Mouse (Mus musculus): ENCODE data around the gene Slc1a3. TPM values are rescaled to one million over a fixed set of nuclear protein-coding genes. Genes with fewer than 3 reads are reported as not detected.
"Not testable (repeated sequence)": the region's sequence is repeated elsewhere in the genome, so short reads cannot be mapped to it uniquely, and the experiment has no call there.

Slc1a3 gene
- polyA plus RNA-seq, 1 experiment from 2014 or later = 48.7 TPM

DNA sequence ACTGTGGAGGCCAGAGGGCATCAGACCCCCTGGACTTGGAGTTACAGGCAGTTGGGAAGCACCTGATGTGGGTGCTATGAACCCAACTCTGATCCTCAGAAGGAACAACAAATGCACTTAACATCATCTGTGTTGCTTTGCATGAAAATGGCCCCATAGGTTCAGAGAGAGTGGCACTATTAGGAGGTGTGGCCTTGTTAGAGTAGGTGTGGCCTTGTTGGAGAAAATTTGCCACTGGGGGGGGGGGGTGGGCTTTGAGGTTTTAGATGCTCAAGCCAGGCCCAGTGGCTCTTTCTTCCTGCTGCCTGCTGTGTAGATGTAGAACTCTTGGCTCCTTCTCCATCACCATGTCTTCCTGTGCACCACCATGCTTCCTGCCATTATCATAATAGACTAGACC lies 5.1 kb upstream of the Slc1a3 start:
- Histone ChIP-seq H3K27me3 (ENCODE audit: control insufficient read depth, insufficient read depth, low read length) (no peaks in the 10 kb centered on the region; the same call in 1 of the 2 replicates), H3K4me2 (ENCODE audit: low read depth, low read length, severe bottlenecking) (no peak overlapping the region), H3K4me3 (ENCODE audit: low read depth, low read length) (no peak overlapping the region), H3K27ac (ENCODE audit: low read depth, low read length) (no peak overlapping the region), H3K4me1 (replicated peaks; ENCODE audit: control insufficient read depth, insufficient read depth, low read length) (peaks cover 2% of the 10 kb centered on the region; the same call in 1 of the 2 replicates), H3K9ac (ENCODE audit: low read length) (no peak overlapping the region), H3K36me3 (ENCODE audit: control insufficient read depth, insufficient read depth, low read length) (no peaks in the 10 kb centered on the region), H3K9me3 (ENCODE audit: control insufficient read depth, low read length) (no peaks in the 10 kb centered on the region)
- DNase-seq (ENCODE audit: low spot score) (no peak), ATAC-seq (replicated peaks; ENCODE audit: low FRiP score) (no peak)

DNA sequence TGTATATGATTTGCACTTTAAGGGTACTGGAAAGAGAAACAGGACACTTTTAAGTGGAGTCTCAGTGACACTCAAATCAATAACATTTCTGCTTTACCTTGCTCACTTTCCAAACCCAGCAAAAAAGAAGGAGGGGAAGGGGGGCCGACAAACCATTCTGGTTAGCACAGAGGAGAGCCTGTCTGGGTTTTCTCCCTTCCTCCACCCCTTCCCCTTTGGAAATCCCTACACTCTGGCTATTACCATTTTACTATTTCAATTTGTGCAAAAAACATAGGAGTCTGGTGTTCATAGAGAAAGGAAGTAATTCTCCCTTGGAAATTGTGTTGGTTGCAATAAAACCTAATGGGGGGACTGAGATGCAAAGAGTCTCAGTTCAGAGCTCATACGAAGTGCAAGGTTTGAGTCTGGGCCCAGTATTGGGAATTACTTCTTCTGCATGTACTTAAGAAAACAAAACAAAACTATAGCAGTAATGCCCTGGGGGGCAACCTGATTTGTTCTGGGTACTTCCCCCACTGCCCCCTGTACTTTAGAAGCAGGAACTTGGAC lies 1.9 kb upstream of the Slc1a3 start:
- WGBS = 80% methylated on average over 2 of the region's 2 CpGs
- H3K4me1 ChIP-seq (replicated peaks; ENCODE audit: control insufficient read depth, insufficient read depth, low read length) = peaks cover 2% of the 10 kb centered on the region; the same call in 1 of the 2 replicates

GRCm38 (mm10) chr15:8711630-8712310 lies 1.2 kb upstream of the Slc1a3 start:
- no peaks in the 10 kb centered on the region for H3K9me3 ChIP-seq (ENCODE audit: control insufficient read depth, low read length)
- ATAC-seq (replicated peaks; ENCODE audit: low FRiP score) (no peak), DNase-seq (ENCODE audit: low spot score) (no peak)
- peaks cover 2% of the 10 kb centered on the region; the same call in 1 of the 2 replicates for H3K4me1 ChIP-seq (replicated peaks; ENCODE audit: control insufficient read depth, insufficient read depth, low read length)
- H3K4me2 ChIP-seq (ENCODE audit: low read depth, low read length, severe bottlenecking) = no peak overlapping the region
- no peak overlapping the region for H3K9ac ChIP-seq (ENCODE audit: low read length)
- H3K27me3 ChIP-seq (ENCODE audit: control insufficient read depth, insufficient read depth, low read length) = no peaks in the 10 kb centered on the region; the same call in 1 of the 2 replicates
- H3K27ac ChIP-seq (ENCODE audit: low read depth, low read length) = no peak overlapping the region
- 58% methylated on average over 9 of the region's 9 CpGs for WGBS
- H3K4me3 ChIP-seq (ENCODE audit: low read depth, low read length) = no peak overlapping the region
- H3K36me3 ChIP-seq (ENCODE audit: control insufficient read depth, insufficient read depth, low read length) = no peaks in the 10 kb centered on the region

More for the DNA sequence above, 1.9 kb upstream of the Slc1a3 start:
- H3K4me2 ChIP-seq (ENCODE audit: low read depth, low read length, severe bottlenecking) = no peak overlapping the region
- no peak for DNase-seq (ENCODE audit: low spot score)
- no peaks in the 10 kb centered on the region for H3K9me3 ChIP-seq (ENCODE audit: control insufficient read depth, low read length)
- H3K36me3 ChIP-seq (ENCODE audit: control insufficient read depth, insufficient read depth, low read length) = no peaks in the 10 kb centered on the region
- no peak overlapping the region for H3K27ac ChIP-seq (ENCODE audit: low read depth, low read length)
- no peak overlapping the region for H3K9ac ChIP-seq (ENCODE audit: low read length)
- H3K27me3 ChIP-seq (ENCODE audit: control insufficient read depth, insufficient read depth, low read length) = no peaks in the 10 kb centered on the region; the same call in 1 of the 2 replicates
- H3K4me3 ChIP-seq (ENCODE audit: low read depth, low read length) = no peak overlapping the region
- ATAC-seq (replicated peaks; ENCODE audit: low FRiP score) = no peak

DNA sequence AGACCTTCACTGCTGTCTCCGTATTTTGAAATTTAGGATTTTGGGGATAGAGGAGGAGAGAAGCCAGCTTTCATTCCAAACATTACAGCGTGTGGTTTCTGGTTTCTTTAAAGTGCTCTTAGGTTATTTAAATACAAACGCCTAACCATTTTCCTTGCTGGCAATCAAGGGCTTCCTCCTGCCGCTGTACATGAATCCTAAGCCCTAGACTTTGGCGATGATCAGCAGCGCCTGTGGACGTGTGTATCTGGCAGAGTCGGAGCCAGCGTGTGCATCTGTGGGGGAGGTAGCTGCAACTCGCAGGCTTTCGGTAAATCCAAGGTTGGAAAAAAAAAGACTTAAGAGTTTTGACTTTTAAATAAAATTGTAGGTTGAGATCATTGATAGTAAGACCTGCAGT lies 986 bp downstream of the Slc1a3 start:
- ATAC-seq (replicated peaks; ENCODE audit: low FRiP score) (peak; percentile 57; the same call in 1 of the 2 replicates), DNase-seq (ENCODE audit: low spot score) (no peak)
- H3K4me1 ChIP-seq (replicated peaks; ENCODE audit: control insufficient read depth, insufficient read depth, low read length) = peaks cover 2% of the 10 kb centered on the region; the same call in 1 of the 2 replicates
- no peak overlapping the region for H3K27ac ChIP-seq (ENCODE audit: low read depth, low read length)
- H3K9ac ChIP-seq (ENCODE audit: low read length) = peak overlapping the region; percentile 48
- H3K4me3 ChIP-seq (ENCODE audit: low read depth, low read length) = peak overlapping the region; percentile 62
- no peaks in the 10 kb centered on the region; the same call in 1 of the 2 replicates for H3K27me3 ChIP-seq (ENCODE audit: control insufficient read depth, insufficient read depth, low read length)
- no peaks in the 10 kb centered on the region; the same call in 1 of the 2 replicates for H3K36me3 ChIP-seq (ENCODE audit: control insufficient read depth, insufficient read depth, low read length)
- WGBS = 4% methylated on average over 11 of the region's 11 CpGs
- H3K4me2 ChIP-seq (ENCODE audit: low read depth, low read length, severe bottlenecking) = peak overlapping the region; percentile 91
- no peaks in the 10 kb centered on the region for H3K9me3 ChIP-seq (ENCODE audit: control insufficient read depth, low read length)

DNA sequence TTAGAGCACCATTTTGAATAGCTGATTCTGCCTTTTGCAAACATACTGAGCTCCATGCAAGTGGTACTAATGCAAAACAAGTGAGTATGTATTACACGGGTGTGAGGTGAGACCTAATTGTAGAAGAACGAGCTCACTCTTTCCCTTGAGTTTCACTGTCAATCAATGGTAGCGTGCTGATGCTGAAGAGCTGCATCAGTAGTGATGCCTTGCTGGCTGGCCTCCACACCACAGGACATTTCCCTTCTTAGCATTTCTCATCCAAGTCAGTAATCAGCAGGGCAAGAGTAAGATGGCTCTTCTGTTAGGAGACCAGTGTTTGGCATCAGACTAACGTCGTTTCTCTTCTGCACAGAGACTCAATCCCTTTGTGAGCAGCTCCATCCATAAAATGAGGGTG lies 4.0 kb downstream of the Slc1a3 start:
- no peaks in the 10 kb centered on the region; the same call in 1 of the 2 replicates for H3K36me3 ChIP-seq (ENCODE audit: control insufficient read depth, insufficient read depth, low read length)
- H3K4me3 ChIP-seq (ENCODE audit: low read depth, low read length) = no peak overlapping the region
- H3K9me3 ChIP-seq (ENCODE audit: control insufficient read depth, low read length) = no peaks in the 10 kb centered on the region
- no peak for ATAC-seq (replicated peaks; ENCODE audit: low FRiP score)
- WGBS = 90% methylated on average over 5 of the region's 5 CpGs
- no peaks in the 10 kb centered on the region for H3K27me3 ChIP-seq (ENCODE audit: control insufficient read depth, insufficient read depth, low read length)
- H3K9ac ChIP-seq (ENCODE audit: low read length) = no peak overlapping the region
- peaks cover 2% of the 10 kb centered on the region; the same call in 1 of the 2 replicates for H3K4me1 ChIP-seq (replicated peaks; ENCODE audit: control insufficient read depth, insufficient read depth, low read length)
- H3K4me2 ChIP-seq (ENCODE audit: low read depth, low read length, severe bottlenecking) = no peak overlapping the region
- no peak overlapping the region for H3K27ac ChIP-seq (ENCODE audit: low read depth, low read length)
- DNase-seq (ENCODE audit: low spot score) = no peak

GRCm38 (mm10) chr15:8706178-8706577 lies 4.4 kb downstream of the Slc1a3 start:
- Histone ChIP-seq H3K9me3 (ENCODE audit: control insufficient read depth, low read length) (no peaks in the 10 kb centered on the region), H3K4me2 (ENCODE audit: low read depth, low read length, severe bottlenecking) (no peak overlapping the region), H3K36me3 (ENCODE audit: control insufficient read depth, insufficient read depth, low read length) (no peaks in the 10 kb centered on the region; the same call in 1 of the 2 replicates), H3K4me1 (replicated peaks; ENCODE audit: control insufficient read depth, insufficient read depth, low read length) (peaks cover 2% of the 10 kb centered on the region; the same call in 1 of the 2 replicates), H3K4me3 (ENCODE audit: low read depth, low read length) (no peak overlapping the region), H3K9ac (ENCODE audit: low read length) (no peak overlapping the region), H3K27ac (ENCODE audit: low read depth, low read length) (no peak overlapping the region), H3K27me3 (ENCODE audit: control insufficient read depth, insufficient read depth, low read length) (no peaks in the 10 kb centered on the region)
- 93% methylated on average over 4 of the region's 4 CpGs for WGBS
- DNase-seq (ENCODE audit: low spot score) (no peak), ATAC-seq (replicated peaks; ENCODE audit: low FRiP score) (no peak)

GRCm38 (mm10) chr15:8705560-8705959 lies 5.0 kb downstream of the Slc1a3 start:
- H3K36me3 ChIP-seq (ENCODE audit: control insufficient read depth, insufficient read depth, low read length); ATAC-seq (replicated peaks; ENCODE audit: low FRiP score); H3K9me3 ChIP-seq (ENCODE audit: control insufficient read depth, low read length); DNase-seq (ENCODE audit: low spot score); H3K27ac ChIP-seq (ENCODE audit: low read depth, low read length); H3K27me3 ChIP-seq (ENCODE audit: control insufficient read depth, insufficient read depth, low read length); H3K9ac ChIP-seq (ENCODE audit: low read length); H3K4me1 ChIP-seq (replicated peaks; ENCODE audit: control insufficient read depth, insufficient read depth, low read length); H3K4me3 ChIP-seq (ENCODE audit: low read depth, low read length); H3K4me2 ChIP-seq (ENCODE audit: low read depth, low read length, severe bottlenecking): not testable (repeated sequence)
- 95% methylated on average over 1 of the region's 1 CpGs for whole genome bisulfite sequencing

DNA sequence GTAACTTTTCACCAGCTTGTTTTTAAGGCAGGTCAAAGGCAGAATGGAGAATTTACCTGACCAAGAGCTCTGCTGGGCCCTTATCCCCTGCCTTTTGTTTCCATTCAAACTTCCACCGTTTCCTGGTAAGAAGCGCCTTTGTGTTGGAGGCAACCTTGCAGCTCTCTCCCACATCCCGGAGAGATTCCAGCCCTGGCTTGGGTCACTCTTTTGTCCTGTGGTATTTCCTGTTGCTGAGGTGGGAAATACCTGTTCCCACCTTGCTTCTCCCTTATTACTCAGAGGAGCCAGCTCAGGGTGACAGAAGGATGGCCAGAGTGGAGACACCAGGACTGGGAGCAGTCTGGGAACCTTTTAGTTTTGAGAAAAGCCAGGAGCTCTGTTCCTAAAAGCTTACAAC lies 12.6 kb downstream of the Slc1a3 start:
- Histone ChIP-seq H3K4me1 (replicated peaks; ENCODE audit: control insufficient read depth, insufficient read depth, low read length) (no peaks in the 10 kb centered on the region), H3K4me3 (ENCODE audit: low read depth, low read length) (no peak overlapping the region), H3K36me3 (ENCODE audit: control insufficient read depth, insufficient read depth, low read length) (no peaks in the 10 kb centered on the region), H3K27me3 (ENCODE audit: control insufficient read depth, insufficient read depth, low read length) (no peaks in the 10 kb centered on the region), H3K27ac (ENCODE audit: low read depth, low read length) (no peak overlapping the region), H3K4me2 (ENCODE audit: low read depth, low read length, severe bottlenecking) (no peak overlapping the region), H3K9ac (ENCODE audit: low read length) (no peak overlapping the region), H3K9me3 (ENCODE audit: control insufficient read depth, low read length) (no peaks in the 10 kb centered on the region)
- no peak for ATAC-seq (replicated peaks; ENCODE audit: low FRiP score)
- DNase-seq (ENCODE audit: low spot score) = no peak
- WGBS = 28% methylated on average over 3 of the region's 3 CpGs

Data from forebrain, embryonic 11.5 days (tissue).